Mouse (Mus musculus) layer of hippocampus, postnatal 36 days (tissue): Measurements from ENCODE around the gene Msrb2. TPM values are rescaled to one million over a fixed set of nuclear protein-coding genes. Genes with fewer than 3 reads are reported as not detected.
A peak's percentile ranks its signal among the peaks of the same experiment; 100 is the strongest.

Experiments
- DNase-seq, 2 experiments: peaks; one replicate each; pipeline ENCODE4 v3.0.0; 2022
- total RNA-seq, 2 experiments: library from RNA; stranded (reverse); gene quantifications; 2 replicates each; pipeline ENCODE4 v1.2.3; 2021

Gene Msrb2
- total RNA-seq: 10 to 100 TPM; 30.0 to 31.4 TPM

GRCm38 (mm10) chr2:19371390-19372158 is at the start of gene Msrb2:
TSS of gene Msrb2 (plus strand) at chr2:19371440.
- peak; percentile 76 to 80 for DNase-seq

DNA sequence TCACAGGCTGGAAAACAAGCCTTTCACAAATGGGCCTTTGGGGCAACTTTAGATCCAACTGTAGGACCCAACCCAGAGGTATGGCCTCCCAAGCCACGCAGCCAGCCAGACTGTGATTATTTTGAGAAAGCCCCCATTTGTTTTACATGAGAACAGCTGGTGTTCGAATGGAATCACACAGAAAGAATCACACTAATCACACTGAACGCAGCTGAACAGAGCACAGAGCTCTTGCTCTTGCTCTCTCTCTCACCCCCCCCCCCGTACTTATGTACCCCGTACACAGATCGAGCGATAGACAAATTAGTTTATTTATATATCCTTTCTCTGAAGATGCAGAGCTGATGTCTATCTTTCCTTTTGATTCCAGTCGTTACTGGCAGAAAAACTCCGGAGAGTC is 48.8 kb upstream of the Msrb2 start:
- DNase-seq: no peak

- DNase-seq: no peak
Measured at GRCm38 (mm10) chr2:19326376-19326775, 44.9 kb upstream of the Msrb2 start.

DNA sequence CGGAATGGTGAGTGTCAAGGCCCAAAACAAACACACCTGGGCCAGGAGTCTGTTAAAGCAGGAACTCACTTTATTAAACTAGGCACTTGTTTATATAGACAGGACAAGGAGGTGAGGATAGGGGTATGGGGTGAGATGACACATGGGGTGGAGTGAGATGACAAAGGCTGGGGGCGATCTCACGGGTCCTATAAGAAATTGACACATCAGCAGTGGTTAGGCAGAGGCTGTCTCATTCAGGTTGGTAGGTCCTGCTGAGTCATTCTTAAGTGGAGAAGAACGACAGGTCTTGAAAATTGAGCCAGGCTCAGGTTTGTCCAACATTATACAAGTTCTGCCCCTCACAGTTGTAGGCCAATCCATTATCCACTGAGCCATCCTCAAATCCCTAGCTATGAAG is 43.4 kb upstream of the Msrb2 start:
- DNase-seq: no peak

- peak; percentile 40 to 43 for DNase-seq
Measured at GRCm38 (mm10) chr2:19343901-19344635, 27.2 kb upstream of the Msrb2 start.

DNA sequence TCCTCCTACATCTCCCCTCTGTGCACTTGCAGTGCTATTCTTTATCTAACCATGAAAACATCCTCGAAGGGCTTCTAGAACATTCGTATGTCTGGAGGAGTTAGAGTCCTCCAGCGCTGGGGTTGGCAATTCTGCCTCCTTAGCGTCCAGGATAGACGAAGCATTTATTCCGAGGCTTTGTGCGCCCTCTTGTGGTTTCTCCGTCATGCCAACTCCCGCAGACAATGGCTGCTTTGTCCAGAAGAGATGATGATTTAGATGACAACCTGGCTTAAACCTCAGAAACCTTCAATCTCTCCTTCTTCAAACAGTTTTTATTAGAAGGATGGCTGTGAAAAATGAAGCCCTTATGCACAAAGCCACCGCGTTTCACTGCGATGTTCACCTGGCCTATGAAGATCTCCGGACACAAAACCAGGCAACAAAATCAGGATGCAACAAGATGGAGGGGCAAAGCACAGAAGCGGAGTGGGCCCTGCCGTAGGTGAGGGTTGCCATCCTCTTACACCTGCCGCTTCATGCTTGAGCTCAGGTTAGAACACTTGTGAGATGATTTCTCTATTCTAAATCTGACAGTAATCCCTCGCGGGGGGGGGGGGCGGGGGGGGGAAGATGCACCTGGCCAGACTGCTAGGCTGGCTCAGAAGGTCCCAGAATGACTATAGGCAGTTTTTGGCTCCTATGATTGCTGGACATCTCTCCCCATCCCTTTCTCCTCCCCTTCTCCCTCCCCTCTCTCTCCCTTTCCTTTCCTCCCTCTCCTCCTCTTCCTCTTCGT is 26.4 kb upstream of the Msrb2 start:
- peak; percentile 81 to 86 for DNase-seq

DNA sequence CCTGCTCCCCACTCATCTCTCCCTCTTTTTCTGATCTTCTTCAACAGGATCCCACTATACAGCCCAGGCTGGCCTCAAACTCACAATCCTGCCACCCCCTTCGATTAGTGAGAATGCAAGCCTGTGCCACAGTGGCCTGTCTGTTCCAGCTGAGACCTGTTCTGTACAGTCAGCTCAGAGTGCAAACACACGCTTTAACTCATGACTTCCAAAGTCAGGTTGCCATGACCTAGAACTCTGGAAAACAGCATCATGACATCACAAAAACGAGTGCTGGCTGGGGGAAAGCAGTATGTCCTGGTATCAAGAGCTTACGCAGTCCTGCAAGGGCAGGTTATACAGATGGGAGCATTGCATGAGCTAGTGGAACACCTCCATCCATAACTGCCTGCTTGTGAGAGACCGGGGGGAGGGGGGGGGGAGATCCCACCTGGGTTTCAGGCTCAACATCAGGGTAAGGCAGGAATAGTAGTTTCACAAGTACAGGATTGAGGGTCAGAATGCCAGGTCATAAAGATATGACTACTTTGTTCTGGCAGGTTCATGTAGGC is 25.8 kb upstream of the Msrb2 start:
- no peak for DNase-seq

DNA sequence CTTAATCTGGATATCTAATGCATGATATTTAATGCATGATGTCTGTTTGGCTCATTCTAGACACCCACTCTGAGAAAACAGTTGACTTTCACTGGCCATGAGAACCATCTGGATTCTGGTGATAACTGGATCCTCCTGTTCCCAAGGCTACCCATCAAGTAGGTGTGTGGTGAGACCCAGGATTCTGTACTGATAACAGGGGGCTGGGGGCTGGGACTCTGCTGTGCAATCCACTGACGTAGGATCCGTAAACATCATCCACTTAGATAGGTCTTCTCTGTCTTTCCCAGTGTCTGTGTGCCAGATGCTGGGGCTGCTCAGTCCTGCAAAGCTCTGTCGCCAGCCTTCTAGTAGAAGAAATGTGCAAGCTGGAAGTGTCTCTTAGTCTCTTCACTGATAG is 22.8 kb upstream of the Msrb2 start:
- no peak for DNase-seq

GRCm38 (mm10) chr2:19350167-19350566 is 21.1 kb upstream of the Msrb2 start:
- DNase-seq: no peak

DNA sequence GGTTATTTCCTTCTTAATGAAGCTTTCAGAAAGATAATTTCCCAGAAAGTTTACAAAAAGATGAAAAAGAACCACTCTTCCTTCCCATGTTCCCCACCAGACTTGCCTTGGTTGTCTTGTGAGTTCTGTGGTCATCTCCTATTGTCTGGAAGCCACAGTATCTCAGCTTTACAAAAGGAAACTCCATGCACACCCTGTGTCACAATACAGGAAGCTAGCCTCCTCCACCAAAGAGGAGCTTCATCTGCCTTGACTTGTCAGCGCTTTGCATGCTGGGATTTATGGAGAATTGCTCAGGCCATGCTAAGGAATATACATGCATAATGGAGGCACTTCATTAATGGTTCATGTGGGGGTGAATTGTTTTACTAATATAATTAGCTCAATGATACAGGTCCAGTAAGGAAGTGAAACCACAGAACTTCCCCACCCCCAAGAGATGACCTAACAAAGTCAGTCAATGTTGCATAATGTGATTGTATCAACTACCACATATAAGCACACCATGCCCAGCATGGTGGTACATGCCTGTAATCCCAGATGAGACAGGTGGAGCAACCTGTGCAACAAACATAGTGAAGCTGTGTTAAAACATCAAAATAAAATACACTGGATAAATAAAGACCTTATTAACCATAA is 19.5 kb upstream of the Msrb2 start:
- no peak for DNase-seq

- no peak for DNase-seq
Measured at GRCm38 (mm10) chr2:19353158-19353557, 18.1 kb upstream of the Msrb2 start.

- DNase-seq: no peak
Measured at GRCm38 (mm10) chr2:19362880-19363279, 8.4 kb upstream of the Msrb2 start.

GRCm38 (mm10) chr2:19366426-19366825 is 4.8 kb upstream of the Msrb2 start:
- no peak for DNase-seq

DNA sequence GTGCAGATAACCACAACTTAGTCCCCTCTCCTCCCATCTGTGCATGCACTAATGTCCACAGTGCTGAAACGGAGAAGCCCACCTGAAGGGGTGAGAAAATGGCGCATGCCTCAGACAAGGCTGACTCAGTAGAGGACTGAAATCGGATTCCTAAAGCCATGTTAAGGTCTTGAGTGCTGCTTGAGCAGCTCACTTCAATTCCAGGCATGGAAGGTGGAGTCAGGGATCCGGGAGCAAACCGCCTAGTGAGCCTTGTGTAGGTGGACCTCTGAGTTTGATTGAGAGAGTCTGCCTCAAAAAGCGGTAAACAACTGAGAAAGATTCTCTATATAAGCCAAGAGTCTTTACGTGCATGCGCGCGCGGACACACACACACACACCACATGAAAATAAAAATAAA is 4.1 kb upstream of the Msrb2 start:
- DNase-seq: no peak

GRCm38 (mm10) chr2:19373695-19374094 is 2.5 kb downstream of the Msrb2 start:
- DNase-seq: no peak

DNA sequence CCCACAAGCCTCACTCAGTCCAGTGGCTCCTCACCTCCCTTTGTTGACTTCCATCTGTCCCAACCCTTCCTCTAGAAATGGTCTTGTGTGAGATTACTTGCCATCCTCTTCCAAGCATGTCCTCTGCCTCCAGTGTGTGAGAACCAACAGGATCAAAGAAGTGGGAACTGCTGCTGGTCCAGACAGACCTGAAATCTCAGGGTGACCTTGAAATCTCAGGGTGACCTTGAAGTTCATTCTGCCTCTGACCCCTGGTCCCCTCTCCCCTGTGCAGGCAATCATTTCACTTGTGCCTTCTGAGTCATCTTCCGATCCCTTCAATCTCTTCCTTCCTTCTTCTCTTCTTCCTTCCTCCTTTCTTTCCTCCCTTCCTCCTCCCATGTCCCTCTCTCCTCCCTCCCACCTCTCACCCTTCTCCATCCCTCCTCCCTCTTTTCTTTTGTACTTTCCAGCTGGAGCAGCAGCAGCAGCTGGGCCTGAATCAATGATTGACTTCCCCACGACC is 9.3 kb downstream of the Msrb2 start:
- DNase-seq: no peak

DNA sequence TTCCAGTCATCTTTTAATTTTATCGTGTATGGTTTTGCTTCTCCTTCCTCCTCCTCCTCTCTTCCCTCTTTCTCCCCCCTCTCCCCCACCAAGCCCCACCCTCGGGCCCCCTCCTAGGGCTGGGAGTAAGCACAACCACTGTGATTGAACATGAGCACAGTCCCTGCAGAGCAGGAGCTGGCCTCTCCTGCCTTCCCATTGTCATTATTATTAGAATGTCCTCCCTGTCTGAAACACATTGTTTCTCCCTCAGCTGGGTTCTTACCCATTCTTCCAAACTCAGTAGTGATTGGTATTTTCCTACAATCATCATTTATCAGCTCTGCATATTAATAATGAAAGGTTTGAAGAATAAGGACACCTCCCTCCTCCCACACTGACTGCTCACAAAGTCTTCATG is 9.7 kb downstream of the Msrb2 start:
- DNase-seq: no peak

DNA sequence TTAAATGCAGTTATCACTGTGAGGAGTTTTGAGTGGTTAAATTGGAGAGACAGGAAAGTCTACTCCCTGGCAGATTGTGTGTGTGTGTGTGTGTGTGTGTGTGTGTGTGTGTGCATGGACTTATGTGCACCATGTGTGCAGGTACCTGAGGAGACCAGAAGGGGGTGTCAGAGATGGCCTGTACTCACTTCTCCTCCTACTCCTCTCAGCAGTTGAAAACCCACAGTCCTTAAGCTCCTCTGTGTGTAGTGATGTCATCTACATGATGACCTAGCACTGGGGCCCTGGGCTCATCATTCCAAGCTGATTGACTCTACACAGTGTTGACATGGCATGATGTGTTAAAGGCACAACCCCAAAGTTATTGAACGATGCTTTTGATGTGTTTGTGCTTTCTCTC is 11.0 kb downstream of the Msrb2 start:
- DNase-seq: no peak

- DNase-seq: no peak
Measured at GRCm38 (mm10) chr2:19383006-19383405, 11.8 kb downstream of the Msrb2 start.

DNA sequence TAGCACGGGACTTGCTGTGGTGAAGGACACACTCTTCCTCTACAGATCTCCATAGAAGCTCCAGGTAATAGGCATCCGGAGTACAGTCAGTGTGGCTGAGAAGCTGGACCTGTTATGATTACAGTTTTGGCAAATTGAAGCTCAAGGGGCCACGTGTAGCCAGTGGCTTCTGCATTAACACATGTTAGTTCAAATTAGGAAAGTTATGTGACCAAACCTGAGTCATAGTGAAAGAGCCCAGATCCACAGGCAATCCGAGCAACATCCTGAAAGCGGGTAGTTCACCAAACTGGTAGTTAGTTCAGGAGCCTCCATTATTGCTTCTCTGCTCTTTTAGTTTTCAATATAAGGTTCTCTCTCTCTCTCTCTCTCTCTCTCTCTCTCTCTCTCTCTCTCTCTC is 14.5 kb downstream of the Msrb2 start:
- no peak for DNase-seq

- DNase-seq: no peak
Measured at GRCm38 (mm10) chr2:19388329-19389103, 17.3 kb downstream of the Msrb2 start.
